Mouse (Mus musculus): ENCODE results near the gene Tbc1d10b.
A peak's percentile ranks its signal among the peaks of the same experiment; 100 is the strongest.

The Tbc1d10b gene

DNA sequence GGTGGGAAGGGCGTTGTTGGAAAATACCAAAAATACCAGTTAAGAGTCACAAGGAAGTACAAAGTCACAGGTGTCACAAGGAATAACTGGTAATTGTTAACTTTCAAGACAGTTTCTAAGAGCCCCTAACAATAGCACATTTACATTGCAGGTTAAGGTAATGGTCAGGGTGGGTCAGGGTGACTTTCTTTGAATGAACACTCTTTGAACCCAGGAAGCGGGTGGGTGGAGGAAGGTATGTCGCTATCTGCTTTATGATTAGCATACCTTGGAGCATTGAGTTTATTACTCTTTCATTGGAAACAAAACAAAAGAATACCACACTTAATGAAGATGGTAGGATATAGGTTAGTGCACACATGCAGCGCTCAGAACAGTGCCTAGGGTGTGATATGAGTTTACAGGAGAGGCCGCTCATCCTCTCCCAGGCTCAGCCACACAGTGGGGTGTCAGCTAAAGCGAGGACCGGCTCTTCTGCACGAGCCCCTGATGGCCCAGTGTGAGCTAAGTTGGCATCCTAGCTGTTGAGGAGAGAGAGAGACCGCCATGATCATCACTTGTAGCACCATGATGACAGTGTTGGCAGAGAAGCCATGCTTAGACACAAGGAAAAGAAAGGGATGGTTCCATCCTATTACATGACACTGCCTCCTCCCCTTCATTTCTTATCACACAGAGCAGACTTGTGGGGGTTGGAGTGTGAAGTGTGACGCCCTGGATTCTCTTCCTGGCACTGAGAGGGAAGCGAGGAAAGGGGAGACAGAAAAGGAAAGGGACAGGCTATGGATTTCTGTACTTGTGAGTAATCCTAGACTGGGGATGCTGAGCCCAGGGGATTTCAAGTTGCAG, 17.1 kb upstream of the Tbc1d10b start:
- DNase-seq (ENCODE audit: inconsistent age in 2 of 2, low spot score in 1 of 2): no peak

DNA sequence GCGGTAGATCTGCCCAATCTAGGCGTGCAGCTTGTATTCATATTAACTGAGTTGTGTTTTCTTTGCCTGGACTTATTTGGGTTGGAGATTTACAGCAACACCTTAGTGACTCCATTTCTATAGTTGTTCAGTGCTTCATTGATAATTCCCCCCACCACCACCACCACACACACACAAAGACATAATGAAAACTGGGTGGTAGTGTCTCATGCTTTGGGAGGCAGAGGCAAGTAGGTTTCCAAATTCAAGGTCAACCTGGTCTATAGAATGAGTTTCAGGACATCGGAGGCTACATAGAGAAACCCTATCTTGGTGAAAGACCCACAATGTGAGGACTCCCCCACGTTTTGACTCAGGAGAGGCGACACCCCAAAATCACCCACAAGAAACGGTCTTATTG, 16.3 kb upstream of the Tbc1d10b start:
- DNase-seq (ENCODE audit: inconsistent age in 2 of 2, low spot score in 1 of 2): no peak

DNA sequence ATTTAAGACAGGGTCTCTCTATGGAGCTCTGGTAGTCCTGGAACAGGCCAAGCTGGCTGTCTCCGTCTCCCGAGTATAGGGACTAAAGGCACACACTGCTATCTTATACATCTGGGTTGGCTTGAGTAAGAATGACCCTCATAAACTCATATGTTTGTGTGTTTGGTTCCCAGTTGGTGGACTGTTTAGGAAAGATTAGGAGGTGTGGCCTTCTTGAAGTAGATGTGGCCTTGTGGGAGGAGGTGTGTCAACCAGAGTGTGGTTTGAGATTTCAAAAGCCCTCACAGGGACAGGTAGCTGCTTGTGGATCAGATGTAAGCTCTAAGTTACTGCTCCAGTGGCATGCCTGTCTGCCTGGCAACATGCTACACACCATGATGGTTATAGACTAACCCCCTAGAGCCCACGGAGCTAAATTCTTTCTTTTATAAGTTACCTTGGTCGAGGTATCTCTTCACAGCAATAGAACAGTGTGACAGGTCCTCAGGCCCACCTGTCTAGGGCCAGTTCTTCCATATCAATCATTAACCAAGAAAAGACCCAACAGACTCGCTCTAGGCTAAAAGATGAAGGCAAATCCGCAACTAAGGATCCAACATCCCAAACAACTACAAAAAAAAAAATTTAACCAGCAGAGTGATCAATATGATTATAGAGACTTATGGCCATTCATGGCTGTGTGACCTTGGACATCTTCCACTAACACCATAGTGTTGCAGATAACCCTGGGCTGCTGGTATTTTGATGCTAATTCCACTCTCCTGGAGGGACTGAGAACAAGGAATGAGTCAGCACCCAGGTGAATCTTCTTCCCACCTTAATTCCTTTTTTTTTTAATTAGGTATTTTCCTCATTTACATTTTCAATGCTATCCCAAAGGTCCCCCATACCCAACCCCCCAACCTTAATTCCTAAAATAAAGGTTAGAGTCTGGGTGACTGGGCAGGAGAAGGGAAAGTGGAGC, 15.5 kb upstream of the Tbc1d10b start:
- no peak for DNase-seq (ENCODE audit: inconsistent age in 2 of 2, low spot score in 1 of 2)

DNA sequence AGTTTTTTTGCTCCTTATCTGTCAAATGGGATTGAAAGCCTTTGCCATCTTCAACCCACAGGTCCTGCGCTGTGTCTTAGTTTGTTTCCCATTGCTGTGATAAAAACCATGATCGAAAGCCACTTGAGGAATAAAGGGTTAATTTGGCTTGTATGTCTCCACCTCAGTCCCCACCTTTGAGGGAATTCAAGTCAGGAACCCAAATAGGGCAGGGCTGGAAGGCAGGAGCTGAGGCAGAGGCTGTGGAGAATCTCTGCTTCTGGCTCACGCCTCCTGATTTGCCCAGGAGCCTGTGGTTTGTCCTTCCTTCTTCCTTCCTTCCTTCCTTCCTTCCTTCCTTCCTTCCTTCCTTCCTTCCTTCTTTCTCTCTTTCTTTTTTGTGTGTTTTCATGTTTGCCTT, 14.8 kb upstream of the Tbc1d10b start:
- no peak for DNase-seq (ENCODE audit: inconsistent age in 2 of 2, low spot score in 1 of 2)

DNA sequence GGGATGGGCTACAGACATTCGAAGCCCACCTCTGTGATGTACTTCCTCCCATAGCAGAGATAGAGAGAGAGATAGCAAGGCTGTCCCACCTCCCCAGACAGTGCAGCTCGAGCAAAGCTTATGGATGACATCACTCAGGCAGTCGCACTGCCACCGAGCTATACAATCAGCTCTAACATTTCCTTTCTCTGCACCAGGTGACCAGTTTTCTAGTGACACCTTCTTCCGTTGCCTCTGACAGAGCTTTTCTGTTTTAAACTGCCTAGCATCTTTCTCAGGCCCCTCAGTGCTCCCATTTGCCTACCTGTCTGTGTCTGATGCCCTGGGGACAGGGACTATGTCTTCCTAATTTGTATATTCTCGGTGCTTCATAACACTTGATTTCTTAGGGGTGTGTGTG, 12.2 kb upstream of the Tbc1d10b start:
- no peak for DNase-seq (ENCODE audit: inconsistent age in 2 of 2, low spot score in 1 of 2)

DNA sequence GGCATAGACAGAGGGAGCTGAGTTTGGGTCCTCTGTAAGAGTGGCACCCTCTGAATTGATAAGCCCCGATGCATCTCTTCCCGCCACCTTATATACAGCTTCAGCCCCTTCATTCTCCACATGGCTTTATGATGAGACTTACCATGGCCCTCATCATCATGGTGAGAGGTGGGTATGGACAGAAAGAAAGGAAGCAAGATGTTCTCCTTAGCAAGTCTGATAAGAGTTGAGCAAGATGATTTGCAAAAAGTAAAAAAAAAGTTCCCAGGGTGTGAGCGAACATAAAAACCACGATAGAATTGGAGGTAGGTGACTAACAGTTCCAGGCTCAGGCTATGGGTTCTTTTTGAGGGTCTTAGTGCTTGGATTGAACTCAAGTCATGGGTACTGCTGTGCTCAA, 10.4 kb upstream of the Tbc1d10b start:
- no peak for DNase-seq (ENCODE audit: inconsistent age in 2 of 2, low spot score in 1 of 2)

DNA sequence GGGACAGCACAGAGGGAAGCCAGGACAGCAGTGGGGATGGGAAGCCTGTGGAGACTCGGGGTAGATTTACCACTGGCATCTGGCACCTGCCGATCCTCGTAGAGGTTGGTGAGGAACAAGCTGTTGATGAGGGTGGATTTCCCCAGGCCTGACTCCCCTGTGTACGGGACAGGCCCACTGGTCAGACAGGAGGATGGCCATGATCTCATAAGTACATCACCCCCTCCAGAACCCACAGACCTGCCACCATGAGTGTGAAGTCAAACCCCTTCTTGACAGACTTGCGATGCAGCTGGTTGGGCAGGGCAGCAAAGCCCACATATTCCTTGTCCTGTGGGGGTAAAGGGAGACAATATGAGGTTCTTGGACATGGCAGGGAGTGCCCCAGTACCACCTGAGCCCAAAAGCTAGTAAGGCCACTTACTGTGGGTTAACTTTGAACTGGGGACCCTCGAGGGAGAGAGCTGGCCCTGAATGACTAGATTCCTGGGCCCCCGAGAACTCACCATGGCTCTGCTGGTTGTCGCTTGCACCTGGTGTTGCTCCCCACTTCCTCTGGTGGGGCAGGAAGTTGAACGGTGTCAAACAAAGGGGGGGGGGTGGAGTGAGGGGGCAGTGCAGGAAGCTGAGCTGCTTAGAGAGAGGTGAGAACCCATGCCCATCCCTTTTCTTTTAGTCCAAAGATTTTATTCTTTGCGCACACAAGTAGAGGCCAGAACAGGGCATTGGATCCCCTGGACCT, 9.8 kb upstream of the Tbc1d10b start:
- peak in 1 of 2 experiments; percentile 20 for DNase-seq (ENCODE audit: inconsistent age in 2 of 2, low spot score in 1 of 2)

DNA sequence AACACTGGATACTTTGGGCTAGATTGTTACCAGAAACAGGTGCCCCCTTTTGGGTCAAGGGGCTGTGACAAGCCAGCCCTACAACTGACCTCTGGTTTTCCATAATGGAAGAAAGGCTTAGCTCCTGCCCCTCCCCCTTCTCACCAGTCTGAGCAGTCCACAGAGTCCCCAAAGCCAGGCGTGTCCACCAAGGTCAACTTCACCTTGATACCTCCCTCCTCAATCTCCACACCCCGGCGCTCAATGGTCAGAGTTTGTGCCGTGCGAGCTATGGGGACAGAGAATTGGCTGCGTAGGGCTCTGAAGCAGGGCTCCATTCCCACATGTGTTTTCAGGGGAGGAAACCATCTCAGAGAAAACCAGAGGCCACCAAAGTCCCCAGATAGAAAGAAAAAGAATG, 9.2 kb upstream of the Tbc1d10b start:
- DNase-seq (ENCODE audit: inconsistent age in 2 of 2, low spot score in 1 of 2): no peak

DNA sequence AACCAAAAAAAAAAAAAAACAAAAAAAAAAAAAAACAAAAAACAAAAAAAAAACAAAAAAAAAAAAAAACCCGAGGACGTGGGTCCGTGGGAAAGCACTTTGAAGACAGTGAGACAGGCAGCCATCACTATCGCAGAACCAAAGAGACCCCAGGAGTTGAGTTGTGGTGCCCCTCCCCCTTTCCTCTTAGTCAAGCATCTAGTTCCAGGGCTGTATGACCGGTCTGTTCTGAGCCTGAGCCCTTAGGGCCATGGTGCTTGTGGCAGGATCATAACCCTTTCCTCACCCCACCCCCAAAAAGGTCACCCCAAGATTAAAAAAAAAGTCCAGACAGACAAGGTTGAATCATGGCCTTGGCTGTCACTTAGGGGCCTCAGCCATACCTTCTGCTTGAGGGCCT, 8.0 kb upstream of the Tbc1d10b start:
- DNase-seq (ENCODE audit: inconsistent age in 2 of 2, low spot score in 1 of 2): no peak

DNA sequence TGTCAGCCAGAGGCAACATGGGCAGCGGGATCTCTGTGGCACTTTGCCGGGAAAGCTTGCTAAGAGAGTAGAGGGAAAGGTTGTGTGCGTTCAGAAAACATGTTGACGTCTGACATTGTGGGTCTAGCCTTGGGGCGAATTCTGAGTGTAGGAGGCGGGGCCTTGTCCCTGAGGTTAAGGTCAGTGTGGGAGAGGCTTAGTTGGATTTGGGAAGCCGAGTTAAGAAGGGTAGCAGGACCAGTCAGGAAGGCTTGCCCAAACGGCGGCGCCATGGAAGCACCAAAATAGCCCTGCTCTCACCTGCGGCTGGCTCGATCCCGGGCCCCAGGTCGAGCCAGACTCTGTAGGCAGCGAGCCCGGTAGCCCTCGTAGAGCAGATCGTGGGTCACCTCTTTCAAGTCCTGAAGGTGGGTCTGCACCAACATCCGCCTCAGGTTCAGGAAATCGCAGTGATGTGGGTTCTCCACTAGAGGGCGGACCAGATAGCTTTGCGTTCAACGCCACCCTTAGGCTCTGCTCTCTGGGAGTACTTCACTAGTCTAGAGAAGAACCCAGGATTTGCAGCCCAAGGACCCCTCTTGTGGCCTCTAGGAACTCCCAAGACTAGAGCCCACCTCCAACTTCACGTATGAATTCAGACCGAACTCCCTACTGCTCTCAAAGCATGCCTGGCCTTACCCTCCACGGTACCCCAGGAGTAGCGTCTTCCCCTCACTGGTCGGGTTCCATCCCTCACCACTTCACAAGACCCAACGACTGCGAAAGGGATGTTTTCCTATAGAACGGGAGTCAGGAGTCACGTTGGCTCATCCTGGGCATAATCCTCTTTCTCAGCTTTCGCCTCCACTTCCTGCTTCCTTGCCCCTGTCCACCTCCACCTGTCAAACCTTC, 7.0 kb upstream of the Tbc1d10b start:
- peak; percentile 60 to 89 for DNase-seq (ENCODE audit: inconsistent age in 2 of 2, low spot score in 1 of 2)

DNA sequence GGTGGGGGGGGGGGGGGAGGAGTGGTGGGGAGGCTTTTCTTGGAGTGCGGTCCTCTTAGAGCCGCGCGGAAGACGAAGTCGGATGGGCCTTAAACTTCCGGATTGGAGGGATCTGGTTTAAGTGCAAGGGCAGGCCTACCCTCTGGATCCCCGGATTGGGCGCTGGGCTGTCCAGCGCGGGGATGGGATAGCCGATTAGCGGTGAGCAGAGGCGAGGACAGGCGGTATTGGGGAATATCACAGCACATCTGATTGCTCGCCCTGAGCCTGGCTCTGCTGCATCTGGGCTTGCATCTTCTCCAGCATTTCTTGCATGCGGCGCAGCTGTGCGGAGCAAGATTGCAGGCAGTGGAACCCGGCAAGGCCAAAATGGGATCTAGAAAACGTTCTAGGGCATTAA, 6.3 kb upstream of the Tbc1d10b start:
- peak in 1 of 2 experiments; percentile 47 for DNase-seq (ENCODE audit: inconsistent age in 2 of 2, low spot score in 1 of 2)

DNA sequence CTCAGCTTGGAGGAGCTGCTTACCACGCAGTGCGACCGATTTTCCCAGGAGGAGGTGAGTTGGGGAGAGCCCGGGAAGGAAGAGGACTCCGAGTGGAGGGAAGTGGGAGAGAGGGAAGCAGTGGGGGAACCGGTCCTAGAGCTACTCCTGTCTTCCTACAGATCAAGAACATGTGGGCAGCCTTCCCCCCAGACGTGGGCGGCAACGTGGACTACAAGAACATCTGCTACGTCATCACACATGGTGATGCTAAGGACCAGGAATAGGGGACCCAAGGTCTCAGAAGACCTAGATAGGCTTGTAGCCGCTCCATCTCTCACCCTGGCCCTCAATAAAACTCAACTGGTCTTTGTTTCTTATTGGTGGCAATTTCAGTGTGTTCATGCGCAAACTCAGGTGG, 5.7 kb upstream of the Tbc1d10b start:
- no peak for DNase-seq (ENCODE audit: inconsistent age in 2 of 2, low spot score in 1 of 2)

DNA sequence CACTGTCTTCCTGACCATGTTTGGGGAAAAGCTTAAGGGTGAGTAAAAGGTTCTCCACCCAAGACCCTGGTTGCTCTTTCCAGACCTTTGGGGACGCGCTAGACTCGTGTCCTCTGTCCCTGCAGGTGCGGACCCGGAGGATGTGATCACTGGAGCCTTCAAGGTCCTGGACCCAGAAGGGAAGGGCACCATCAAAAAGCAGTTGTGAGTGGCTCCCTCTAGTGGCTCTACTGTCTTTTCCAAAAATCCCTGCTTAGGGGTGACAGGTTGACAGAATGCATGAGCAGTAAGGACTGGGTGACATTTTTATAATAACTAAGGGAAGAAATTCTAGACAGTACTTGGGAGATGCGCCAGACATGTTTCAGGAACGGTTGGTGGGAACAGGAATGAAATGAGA, 5.2 kb upstream of the Tbc1d10b start:
- DNase-seq (ENCODE audit: inconsistent age in 2 of 2, low spot score in 1 of 2): peak in 1 of 2 experiments; percentile 81

DNA sequence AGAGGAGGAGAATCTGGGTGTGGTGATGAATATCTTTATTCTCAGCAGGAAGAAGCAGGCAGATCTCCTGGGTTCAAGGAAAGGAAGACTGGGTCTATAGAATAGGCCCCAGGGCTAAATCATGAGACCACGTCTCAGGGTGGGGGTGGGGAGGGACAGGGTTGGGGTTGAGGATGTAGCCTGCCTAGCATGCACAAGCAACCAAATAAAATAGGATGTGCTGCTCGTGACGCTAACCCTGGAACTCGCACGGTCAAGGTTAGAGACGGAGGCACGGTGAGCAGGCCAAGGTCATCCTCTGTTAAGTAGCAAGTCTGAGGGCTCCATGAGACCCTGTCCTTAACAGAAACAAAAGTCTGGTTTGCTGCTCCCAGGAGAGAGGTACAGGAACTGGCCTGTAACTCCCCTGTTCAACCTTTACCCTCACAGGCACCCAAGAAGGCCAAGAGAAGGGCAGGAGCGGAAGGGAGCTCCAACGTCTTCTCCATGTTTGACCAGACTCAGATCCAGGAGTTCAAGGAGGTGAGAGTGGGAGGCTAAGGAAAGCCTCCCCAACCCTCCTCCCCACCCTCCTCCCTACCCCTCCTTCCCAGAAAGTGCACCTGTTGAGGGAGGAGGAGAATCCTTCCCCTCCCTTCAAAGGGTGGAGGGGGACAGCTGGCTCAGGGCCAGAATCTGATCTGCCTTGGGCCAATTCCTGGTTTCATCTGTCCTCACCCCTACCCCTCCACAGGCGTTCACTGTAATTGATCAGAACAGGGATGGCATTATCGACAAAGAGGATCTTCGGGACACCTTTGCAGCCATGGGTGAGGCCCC, 4.4 kb upstream of the Tbc1d10b start:
- no peak for DNase-seq (ENCODE audit: inconsistent age in 2 of 2, low spot score in 1 of 2)

DNA sequence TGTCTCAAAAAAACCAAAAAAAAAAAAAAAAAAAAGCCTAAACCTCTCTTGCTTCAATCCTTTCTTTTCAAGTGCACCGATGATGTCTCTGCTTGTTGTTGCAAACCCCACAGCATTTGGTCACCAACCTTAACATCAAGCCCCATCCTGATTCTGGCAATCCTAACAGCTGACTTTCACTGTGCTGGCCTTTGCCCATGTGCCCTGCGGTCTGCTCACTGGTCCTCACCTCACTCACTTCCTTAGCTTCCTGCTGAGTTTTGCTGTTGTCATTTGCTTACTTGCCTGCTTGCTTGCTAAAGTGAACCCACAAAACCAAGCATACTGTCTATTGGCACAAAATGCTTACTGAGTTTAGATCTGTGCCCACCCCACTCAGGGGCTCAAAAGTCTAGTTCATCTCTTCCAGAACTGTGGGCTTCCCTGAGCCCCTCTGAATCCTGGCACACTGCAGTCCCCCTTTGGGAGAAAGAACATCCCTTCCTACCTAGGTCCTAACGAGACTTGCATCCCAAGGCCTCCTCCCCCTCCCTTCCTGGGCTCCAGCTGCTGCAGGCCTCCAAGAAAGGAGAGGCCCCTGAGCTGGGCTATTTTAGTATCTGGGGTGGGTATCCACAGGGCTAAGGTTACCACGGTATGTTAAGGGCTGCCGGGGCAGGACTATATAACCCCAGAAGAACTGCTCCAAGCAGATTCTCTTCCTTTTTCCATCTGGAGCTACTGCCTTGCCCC, 2.9 kb upstream of the Tbc1d10b start:
- peak in 1 of 2 experiments; percentile 24 for DNase-seq (ENCODE audit: inconsistent age in 2 of 2, low spot score in 1 of 2)

DNA sequence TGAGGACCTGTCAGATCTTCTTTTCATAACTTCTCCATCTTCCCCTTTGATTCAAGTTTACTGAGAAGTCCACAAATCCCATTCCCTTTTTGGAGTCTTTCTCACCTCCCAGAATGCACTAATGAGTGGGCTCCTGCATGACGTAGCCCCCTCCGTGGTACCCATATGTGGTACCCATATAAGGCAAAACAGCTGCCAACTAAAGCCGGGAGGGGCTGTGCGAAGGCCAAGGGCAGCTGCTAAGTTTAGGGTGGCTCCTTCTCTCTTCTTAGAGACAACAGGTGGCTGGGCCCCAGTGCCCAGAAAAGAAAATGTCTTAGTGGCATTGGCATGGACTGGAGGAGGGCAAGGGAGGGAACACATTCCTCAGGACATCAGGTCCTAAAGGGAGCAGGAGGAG, 2.0 kb upstream of the Tbc1d10b start:
- DNase-seq (ENCODE audit: inconsistent age in 2 of 2, low spot score in 1 of 2): no peak

DNA sequence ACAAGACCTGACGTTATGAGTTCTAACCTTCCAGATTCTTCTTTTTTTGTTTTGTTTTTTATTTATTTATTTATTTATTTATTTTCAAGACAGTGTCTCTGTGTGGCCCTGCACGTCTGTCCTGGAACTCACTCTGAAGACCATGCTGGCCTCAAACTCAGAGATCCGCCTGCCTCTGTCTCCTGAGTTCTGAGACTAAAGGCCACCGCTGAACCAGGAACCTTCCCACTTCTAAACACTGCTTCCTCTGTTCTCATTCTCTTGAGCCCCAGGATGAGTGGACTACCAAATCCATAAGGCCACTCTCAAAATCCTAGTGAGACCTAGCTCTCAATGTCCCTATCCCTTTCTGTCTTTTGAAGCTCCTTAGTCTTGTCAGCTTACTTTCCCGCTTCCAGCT, 1.6 kb upstream of the Tbc1d10b start:
- no peak for DNase-seq (ENCODE audit: inconsistent age in 2 of 2, low spot score in 1 of 2)

DNA sequence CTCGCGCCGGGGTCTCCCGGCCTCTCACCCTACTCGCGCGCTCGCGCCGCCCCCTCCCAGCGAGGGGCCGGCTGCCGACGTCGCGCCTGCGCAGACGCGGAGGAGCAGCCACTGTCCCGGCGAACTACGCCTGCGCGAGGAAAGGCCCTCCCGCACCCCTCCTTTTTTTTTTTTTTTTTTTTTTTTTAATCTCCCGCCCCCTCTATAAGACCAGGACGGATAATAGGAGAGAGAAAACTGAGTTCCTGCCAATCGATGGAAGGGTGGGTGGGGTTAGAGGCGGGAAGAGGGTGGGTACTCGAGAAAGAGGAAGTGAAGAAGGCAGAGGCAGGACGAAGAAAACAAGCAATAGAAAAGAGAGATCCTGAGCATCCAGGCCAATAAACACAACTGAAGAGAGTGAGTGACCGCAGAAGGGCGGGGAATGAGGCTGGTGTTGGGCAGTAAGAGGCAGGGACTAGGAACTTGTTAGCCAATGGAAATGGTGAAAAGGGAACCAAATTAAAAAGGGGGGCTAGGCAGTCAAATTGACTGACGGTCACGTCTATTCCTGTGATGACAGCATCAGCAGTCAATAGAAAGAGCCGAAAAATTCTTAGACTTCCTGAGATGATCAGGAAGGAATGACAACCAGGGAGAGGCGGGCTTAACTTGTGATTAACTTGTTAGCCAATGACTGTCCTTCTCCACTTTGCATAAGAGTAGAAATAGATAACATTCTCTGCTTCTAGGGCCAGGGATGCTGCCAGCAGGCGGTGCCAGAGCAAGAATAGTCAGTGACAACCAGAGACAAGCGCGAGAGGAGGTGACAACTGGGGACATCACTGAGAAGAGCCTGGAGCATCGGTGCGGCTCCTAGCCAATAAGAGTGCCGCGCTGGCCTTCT, 528 bp upstream of the Tbc1d10b start, which contains the start of gene Mylpf:
TSS of gene Mylpf (plus strand) at position 338 of the 886 bp plus-strand sequence.
- peak; percentile 95 to 97 for DNase-seq (ENCODE audit: inconsistent age in 2 of 2, low spot score in 1 of 2)
